Mouse (Mus musculus) olfactory bulb, adult 2 months (tissue): ENCODE data around the gene Pick1.

Experiments used
- CTCF ChIP-seq: fragments of 200-500 bp; IDR thresholded peaks from 2 replicates; pipeline ENCODE4 v1.5.1; 2012; ENCODE audit warnings: low read depth, mild to moderate bottlenecking, low read length, moderate library complexity; ENCODE audit not compliant: insufficient read depth
- POLR2A ChIP-seq: fragments of 200-500 bp; IDR thresholded peaks from 2 replicates; pipeline ENCODE4 v1.6.1; 2012; ENCODE audit warnings: mild to moderate bottlenecking, low read depth, low read length, moderate library complexity; ENCODE audit not compliant: insufficient read depth

DNA sequence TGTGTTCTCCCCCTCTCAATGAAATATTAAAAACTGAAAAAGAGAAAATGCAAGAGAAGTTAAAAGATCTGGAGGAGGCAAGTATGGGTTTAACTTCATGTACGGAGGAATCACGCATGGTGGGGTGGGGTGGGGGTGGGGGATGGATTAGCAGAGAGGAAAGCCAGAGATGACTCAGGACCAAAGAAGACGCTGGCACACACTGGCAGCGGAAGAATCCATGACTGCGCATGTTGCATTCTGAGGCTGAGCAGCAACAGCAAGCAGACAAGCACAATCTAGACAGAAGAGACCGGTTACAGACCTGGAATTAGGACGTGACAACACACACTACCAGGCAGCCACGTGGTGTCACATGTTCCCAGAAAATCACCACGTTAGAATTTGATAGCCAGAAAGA lies 63.8 kb downstream of the Pick1 start:
- TF ChIP-seq POLR2A (no peak), CTCF (no peak)
